Mouse (Mus musculus) hindbrain, embryonic 11.5 days (tissue): ENCODE measurements around the gene Tmem239. TPM values are rescaled to one million over a fixed set of nuclear protein-coding genes. Genes with fewer than 3 reads are reported as not detected.

Source experiments
- ATAC-seq: fragments of 200-750 bp; cut with Nextera tagmentation; 2 replicates; pipeline ENCODE4 v1.8.0; 2017; ENCODE audit warnings: mild to moderate bottlenecking, moderate TSS enrichment, moderate library complexity; ENCODE audit not compliant: low FRiP score
- DNase-seq: peaks from one replicate; pipeline ENCODE4 v3.0.0-alpha.2; 2015; ENCODE audit warnings: low spot score
- H3K27ac ChIP-seq: fragments of 300-500 bp; sonication (generic); 2 replicates; pipeline ENCODE4 v1.5.1; 2014; ENCODE audit warnings: mild to moderate bottlenecking, low read depth, low read length
- H3K27me3 ChIP-seq: fragments of 300-500 bp; sonication (generic); 2 replicates; pipeline ENCODE4 v1.6.1; 2014; ENCODE audit warnings: mild to moderate bottlenecking, low read length, moderate library complexity, mixed read lengths; ENCODE audit not compliant: control insufficient read depth, insufficient read depth
- H3K36me3 ChIP-seq: fragments of 300-500 bp; sonication (generic); 2 replicates; pipeline ENCODE4 v1.6.1; 2014; ENCODE audit warnings: mild to moderate bottlenecking, low read length, moderate library complexity, mixed read lengths; ENCODE audit not compliant: control insufficient read depth, insufficient read depth
- H3K4me1 ChIP-seq: fragments of 300-500 bp; sonication (generic); replicated peaks from 2 replicates; pipeline ENCODE4 v1.6.1; 2014; ENCODE audit warnings: low read length, mixed read lengths; ENCODE audit not compliant: control insufficient read depth, insufficient read depth
- H3K4me2 ChIP-seq: fragments of 300-500 bp; sonication (generic); replicated peaks from 2 replicates; pipeline ENCODE4 v1.6.1; 2014; ENCODE audit warnings: mild to moderate bottlenecking, low read depth, low read length
- H3K4me3 ChIP-seq: fragments of 300-500 bp; sonication (generic); 2 replicates; pipeline ENCODE4 v1.5.1; 2014; ENCODE audit warnings: low read depth, low read length
- H3K9ac ChIP-seq: fragments of 300-500 bp; sonication (generic); 2 replicates; pipeline ENCODE4 v1.6.1; 2014; ENCODE audit warnings: low read depth, low read length
- H3K9me3 ChIP-seq: fragments of 300-500 bp; sonication (generic); 2 replicates; pipeline ENCODE4 v1.6.1; 2016; ENCODE audit warnings: low read length; ENCODE audit not compliant: control insufficient read depth
- whole genome bisulfite sequencing: fragments of 180-500 bp; shearing (Covaris S2); extraction: QIAGEN DNeasy Blood & Tissue Kit; methylation state at CpG from one replicate; pipeline ENCODE4 v1.1.7; 2014; 5-methylcytosine and 5-hydroxymethylcytosine counted together
- polyA plus RNA-seq: library from polyadenylated mRNA; unstranded; fragments of >200 nt; fragmentation: Nextera tagmentation; extraction: Ambion mirVana; gene quantifications from 2 replicates; pipeline ENCODE4 v1.2.1, GENCODE M21; 2014

Tmem239 gene
- polyA plus RNA-seq, 1 experiment from 2014 or later = not detected

DNA sequence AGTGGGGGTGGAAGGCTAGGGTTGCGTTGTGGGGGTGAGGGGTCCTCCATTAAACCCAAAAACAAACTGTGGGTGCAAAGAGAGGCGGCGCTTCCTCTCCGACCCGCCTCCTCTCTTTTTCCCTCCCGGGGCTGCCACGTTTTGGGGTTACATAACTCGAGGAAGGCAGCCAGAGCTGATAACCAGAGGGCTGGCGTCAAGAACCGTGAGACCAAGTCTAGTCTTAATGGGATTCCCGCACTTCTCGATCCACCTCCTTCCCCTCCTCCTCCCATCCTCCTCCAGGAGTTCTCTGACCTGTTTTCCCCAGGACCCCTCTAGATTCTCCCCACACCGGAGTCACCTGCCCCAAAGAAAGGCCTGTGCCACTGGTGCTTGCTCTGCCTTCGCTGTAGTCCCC is 8.2 kb upstream of the Tmem239 start:
- peak overlapping the region; percentile 67; the same call in 1 of the 2 replicates for H3K9ac ChIP-seq
- H3K36me3 ChIP-seq = no peaks in the 10 kb centered on the region
- H3K27ac ChIP-seq = no peak overlapping the region
- peak overlapping the region; percentile 97 for H3K4me2 ChIP-seq
- 12% methylated on average over 14 of the region's 14 CpGs for WGBS
- peaks cover 6% of the 10 kb centered on the region; the same call in 1 of the 2 replicates for H3K4me1 ChIP-seq
- no peaks in the 10 kb centered on the region for H3K9me3 ChIP-seq
- H3K27me3 ChIP-seq = no peaks in the 10 kb centered on the region; the same call in none of the 2 replicates
- DNase-seq (peak; percentile 24), ATAC-seq (no peak)
- H3K4me3 ChIP-seq = peak overlapping the region; percentile 44

DNA sequence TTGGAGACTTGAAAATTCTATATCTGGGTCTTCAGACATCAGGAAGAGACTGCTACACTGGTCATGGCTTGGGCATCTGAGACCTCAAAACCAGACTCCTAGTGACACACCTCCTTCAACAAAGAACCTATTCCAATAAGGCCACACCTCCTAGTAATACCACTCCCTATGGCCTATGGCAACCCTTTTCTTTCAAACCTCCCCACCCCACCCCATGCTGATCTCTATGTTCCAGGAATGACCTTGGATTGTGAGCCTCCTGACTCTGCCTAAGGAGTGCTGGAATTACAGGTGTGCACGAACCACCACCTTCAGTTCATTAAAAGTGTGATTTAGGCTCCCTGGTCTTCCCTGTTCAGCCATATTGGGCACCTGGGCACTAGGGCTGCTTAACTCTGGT is 6.2 kb upstream of the Tmem239 start:
- no peaks in the 10 kb centered on the region for H3K9me3 ChIP-seq
- no peaks in the 10 kb centered on the region for H3K36me3 ChIP-seq
- no peak overlapping the region for H3K9ac ChIP-seq
- DNase-seq (no peak), ATAC-seq (no peak)
- peaks cover 6% of the 10 kb centered on the region; the same call in 1 of the 2 replicates for H3K4me1 ChIP-seq
- H3K27ac ChIP-seq = no peak overlapping the region
- WGBS = 83% methylated on average over 1 of the region's 1 CpGs
- H3K27me3 ChIP-seq = no peaks in the 10 kb centered on the region; the same call in none of the 2 replicates
- no peak overlapping the region for H3K4me2 ChIP-seq
- H3K4me3 ChIP-seq = no peak overlapping the region

DNA sequence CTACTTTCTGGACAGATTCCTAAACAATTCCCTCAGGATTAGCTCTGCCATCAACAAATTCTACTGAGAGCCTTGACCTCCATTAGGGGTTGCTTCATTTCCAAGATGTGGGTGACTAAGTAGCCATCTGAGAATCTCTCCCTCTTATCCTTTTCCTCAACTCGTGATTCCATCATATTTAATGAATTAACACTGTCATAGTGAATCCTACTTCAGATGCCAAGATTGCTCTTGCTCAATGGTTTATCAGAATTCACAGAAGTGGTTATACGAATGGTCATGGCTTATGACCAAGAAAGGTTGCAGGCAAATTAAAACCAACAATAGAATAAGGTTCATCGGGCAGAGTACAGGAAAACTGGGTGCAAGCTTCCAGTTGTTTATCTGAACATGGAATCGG is 4.4 kb upstream of the Tmem239 start:
- 83% methylated on average over 4 of the region's 4 CpGs for WGBS
- no peak for ATAC-seq

DNA sequence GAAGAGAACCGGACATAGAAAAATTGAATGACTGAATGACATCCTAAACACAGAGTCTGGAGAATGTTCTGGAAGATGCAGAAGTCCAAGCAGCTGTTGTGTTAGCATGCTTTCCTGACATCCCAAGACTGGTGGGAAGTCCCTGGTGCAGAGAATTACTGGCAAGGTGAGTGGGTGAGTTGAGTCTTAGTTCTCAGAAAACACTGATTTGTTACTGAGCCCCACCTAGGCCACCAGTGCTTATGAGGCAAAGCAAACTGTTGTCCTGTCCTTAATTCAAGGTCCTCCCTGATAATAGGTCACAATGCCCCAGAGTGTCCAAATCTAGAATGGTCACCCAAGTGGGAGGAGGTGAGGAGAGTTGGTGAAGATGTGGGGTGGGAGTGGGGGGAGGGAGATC is 1.3 kb upstream of the Tmem239 start, which contains the start of the genes Gm28372 and 1700020A23Rik:
Gm28372 (plus strand) TSS at position 301 of the 400 bp plus-strand sequence.
1700020A23Rik (plus strand) TSS at position 321 of the 400 bp plus-strand sequence.
- WGBS = 82% methylated on average over 1 of the region's 1 CpGs
- Histone ChIP-seq H3K4me2 (no peak within 1 kb of the TSS), H3K27ac (no peak within 1 kb of the TSS), H3K9ac (no peak within 1 kb of the TSS), H3K4me3 (no peak within 1 kb of the TSS), H3K36me3 (no peaks in the 10 kb centered on the region), H3K9me3 (no peaks in the 10 kb centered on the region), H3K4me1 (no peaks in the 10 kb centered on the region), H3K27me3 (no peaks in the 10 kb centered on the region)
- no peak for DNase-seq
- ATAC-seq = no peak

More for the DNA sequence above, 4.4 kb upstream of the Tmem239 start:
- H3K4me2 ChIP-seq = no peak overlapping the region
- H3K4me1 ChIP-seq = peaks cover 6% of the 10 kb centered on the region; the same call in 1 of the 2 replicates
- DNase-seq = no peak
- H3K4me3 ChIP-seq = no peak overlapping the region
- H3K27ac ChIP-seq = no peak overlapping the region
- H3K27me3 ChIP-seq = no peaks in the 10 kb centered on the region; the same call in none of the 2 replicates
- H3K9ac ChIP-seq = no peak overlapping the region
- H3K36me3 ChIP-seq = no peaks in the 10 kb centered on the region
- no peaks in the 10 kb centered on the region for H3K9me3 ChIP-seq

DNA sequence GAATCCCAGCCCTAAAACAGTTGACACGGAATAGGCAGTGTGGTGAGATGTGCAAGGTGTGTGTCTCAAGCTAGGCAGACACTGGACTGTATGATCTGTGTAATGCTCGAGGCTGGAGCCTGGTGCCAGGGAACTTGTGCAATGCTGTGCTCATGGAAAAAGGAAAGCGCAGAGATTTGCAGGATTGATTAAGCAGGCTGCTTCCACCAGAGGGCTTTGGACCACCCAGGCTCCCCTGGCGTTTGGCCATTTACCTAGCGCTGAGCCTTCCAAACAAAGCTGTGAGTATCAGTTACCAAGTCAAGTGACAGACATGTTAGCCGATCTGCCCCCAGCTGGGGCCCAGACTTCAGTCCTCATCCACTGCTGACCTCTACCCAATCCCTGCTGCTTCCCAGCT is 1.9 kb downstream of the Tmem239 start:
- ATAC-seq (no peak), DNase-seq (peak; percentile 64)
- Histone ChIP-seq H3K9me3 (no peaks in the 10 kb centered on the region), H3K27ac (no peak overlapping the region), H3K4me2 (no peak overlapping the region), H3K4me1 (no peaks in the 10 kb centered on the region), H3K9ac (no peak overlapping the region), H3K27me3 (no peaks in the 10 kb centered on the region), H3K36me3 (no peaks in the 10 kb centered on the region), H3K4me3 (no peak overlapping the region)
- WGBS = 18% methylated on average over 6 of the region's 6 CpGs

DNA sequence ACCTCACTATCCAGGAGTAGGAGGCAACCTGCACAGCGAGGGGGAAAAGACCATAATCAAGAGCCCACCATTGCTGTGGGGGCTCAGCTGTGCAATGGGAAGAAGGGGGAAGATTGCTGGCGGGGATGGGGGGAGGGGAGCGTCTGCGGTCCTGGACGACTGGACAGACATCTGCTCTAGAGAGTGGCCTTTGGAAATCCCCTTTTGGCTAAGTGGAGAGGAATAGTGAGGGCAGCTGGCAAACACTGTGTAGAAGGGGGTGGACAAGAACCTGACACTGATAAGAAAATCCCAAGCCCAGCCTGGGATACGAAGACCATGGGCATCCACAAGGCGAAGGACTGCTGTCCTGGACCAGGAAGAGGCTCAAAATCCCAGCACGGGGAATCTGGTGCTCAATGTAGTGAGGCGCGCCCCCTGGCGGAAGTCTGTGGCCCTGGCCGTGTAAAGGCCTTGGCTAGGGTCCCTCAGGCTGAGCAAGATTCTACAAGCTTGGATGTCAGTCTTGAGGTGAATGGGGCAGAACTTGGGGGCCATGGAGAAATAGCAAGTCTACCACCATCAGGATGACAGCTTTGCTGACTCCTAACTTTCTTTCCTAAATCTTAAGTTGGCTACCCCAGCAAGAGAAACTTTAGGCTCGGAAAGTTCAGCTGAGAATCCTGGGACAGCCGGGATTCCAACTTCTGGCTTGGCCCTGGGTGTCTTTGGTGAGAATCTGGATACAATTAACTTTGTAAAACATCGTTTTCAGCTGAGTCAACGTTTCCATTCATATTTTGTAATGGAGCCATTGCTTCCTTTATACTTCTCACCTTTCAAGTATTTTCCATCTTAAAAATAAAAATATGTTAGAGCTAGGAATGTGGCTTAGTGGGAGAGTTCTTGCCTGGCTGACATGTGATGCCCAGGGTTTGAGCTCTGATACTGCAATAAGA is 5.5 kb downstream of the Tmem239 start:
- Histone ChIP-seq H3K36me3 (no peaks in the 10 kb centered on the region), H3K27me3 (no peaks in the 10 kb centered on the region), H3K9ac (no peak overlapping the region), H3K4me2 (no peak overlapping the region), H3K4me3 (no peak overlapping the region), H3K27ac (no peak overlapping the region), H3K4me1 (no peaks in the 10 kb centered on the region), H3K9me3 (no peaks in the 10 kb centered on the region)
- peak; percentile 90 for ATAC-seq
- peak; percentile 93 for DNase-seq
- 34% methylated on average over 16 of the region's 16 CpGs for WGBS

DNA sequence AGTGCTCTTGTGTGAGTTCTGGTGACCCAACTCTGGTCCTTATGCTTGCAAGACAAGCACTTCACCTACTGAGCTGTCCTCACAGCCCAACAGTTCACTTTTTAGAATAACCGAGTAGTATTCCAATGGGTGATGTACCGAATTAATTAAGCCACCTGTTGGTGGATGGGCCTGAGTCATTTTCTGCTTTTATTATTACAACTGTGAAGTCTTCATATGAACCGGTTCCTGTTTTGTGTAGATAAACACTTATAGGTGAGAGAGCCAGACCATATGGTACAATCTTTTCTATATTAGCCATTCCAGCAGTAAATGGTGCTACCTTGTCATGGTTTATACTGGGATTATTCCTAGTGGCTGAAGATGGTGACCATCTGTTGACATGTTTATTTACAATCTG is 6.5 kb downstream of the Tmem239 start:
- no peaks in the 10 kb centered on the region for H3K9me3 ChIP-seq
- no peak overlapping the region for H3K4me2 ChIP-seq
- DNase-seq = no peak
- no peak overlapping the region for H3K4me3 ChIP-seq
- WGBS = 74% methylated on average over 3 of the region's 3 CpGs
- no peak overlapping the region for H3K27ac ChIP-seq
- H3K9ac ChIP-seq = no peak overlapping the region
- H3K36me3 ChIP-seq = no peaks in the 10 kb centered on the region
- no peaks in the 10 kb centered on the region for H3K4me1 ChIP-seq
- ATAC-seq = no peak
- no peaks in the 10 kb centered on the region for H3K27me3 ChIP-seq

DNA sequence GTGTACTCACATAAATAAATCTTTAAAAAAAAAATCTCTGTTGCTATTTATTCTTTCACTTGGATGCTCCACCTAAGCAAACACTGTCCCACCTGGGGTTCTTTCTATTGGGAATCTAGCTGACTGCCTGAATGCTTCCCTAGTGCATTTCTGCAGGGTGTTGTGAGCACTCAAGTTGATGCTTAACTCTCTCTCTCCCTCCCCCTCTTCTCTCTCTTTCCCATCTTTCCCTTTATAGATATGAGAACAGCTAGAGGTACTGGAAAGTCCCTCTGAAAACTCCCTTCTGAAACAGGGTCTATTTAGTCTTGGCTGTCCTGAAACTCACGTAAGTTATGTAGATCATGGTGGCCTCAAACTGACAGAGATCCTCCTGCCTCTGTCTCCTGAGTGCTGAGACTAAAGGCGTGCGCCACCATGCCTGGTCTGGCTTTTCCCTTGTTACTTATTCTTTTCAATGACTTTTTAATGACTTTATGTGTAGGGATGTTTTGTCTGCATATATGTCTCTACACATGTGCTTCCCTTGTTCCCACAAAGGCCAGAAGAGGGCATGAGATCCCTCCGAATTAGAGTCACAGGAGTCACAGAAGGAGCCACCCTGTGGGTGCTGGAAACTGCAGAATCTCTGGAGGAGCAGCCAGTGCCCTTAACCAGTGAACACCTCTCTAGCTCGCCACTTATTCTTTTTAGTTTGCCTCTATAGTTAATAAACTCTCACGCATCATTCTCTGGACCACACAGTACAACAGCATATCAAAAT is 8.0 kb downstream of the Tmem239 start:
- 71% methylated on average over 6 of the region's 6 CpGs for WGBS
- no peak overlapping the region for H3K9ac ChIP-seq
- no peak for ATAC-seq

More for the DNA sequence above, 8.0 kb downstream of the Tmem239 start:
- Histone ChIP-seq H3K9me3 (no peaks in the 10 kb centered on the region), H3K27ac (no peak overlapping the region), H3K4me3 (no peak overlapping the region), H3K4me1 (no peaks in the 10 kb centered on the region), H3K4me2 (no peak overlapping the region), H3K36me3 (no peaks in the 10 kb centered on the region), H3K27me3 (no peaks in the 10 kb centered on the region)
- DNase-seq = no peak
